Mouse (Mus musculus) hindbrain, embryonic 16.5 days (tissue): ENCODE data around the gene Pamr1. TPM values are rescaled to one million over a fixed set of nuclear protein-coding genes. Genes with fewer than 3 reads are reported as not detected.

Source experiments
- ATAC-seq: fragments of 200-750 bp; cut with Nextera tagmentation; 2 replicates; pipeline ENCODE4 v1.8.0; 2017; ENCODE audit warnings: moderate TSS enrichment, moderate library complexity
- H3K27ac ChIP-seq: fragments of 300-500 bp; sonication (generic); 2 replicates; pipeline ENCODE4 v1.5.1; 2014; ENCODE audit warnings: low read depth, mild to moderate bottlenecking, control low read depth, low read length, moderate library complexity
- H3K27me3 ChIP-seq: fragments of 300-500 bp; sonication (generic); replicated peaks from 2 replicates; pipeline ENCODE4 v1.6.1; 2014; ENCODE audit warnings: low read length; ENCODE audit not compliant: control insufficient read depth, insufficient read depth
- H3K36me3 ChIP-seq: fragments of 300-500 bp; sonication (generic); 2 replicates; pipeline ENCODE4 v1.6.1; 2014; ENCODE audit warnings: mild to moderate bottlenecking, low read length, moderate library complexity, mixed read lengths; ENCODE audit not compliant: control insufficient read depth, insufficient read depth
- H3K4me1 ChIP-seq: fragments of 300-500 bp; sonication (generic); 2 replicates; pipeline ENCODE4 v1.6.1; 2014; ENCODE audit warnings: low read depth, low read length; ENCODE audit not compliant: control insufficient read depth, insufficient read depth
- H3K4me2 ChIP-seq: fragments of 300-500 bp; sonication (generic); 2 replicates; pipeline ENCODE4 v1.6.1; 2014; ENCODE audit warnings: mild to moderate bottlenecking, low read length, control low read depth, moderate library complexity
- H3K4me3 ChIP-seq: fragments of 300-500 bp; sonication (generic); 2 replicates; pipeline ENCODE4 v1.5.1; 2014; ENCODE audit warnings: mild to moderate bottlenecking, low read length, control low read depth, moderate library complexity
- H3K9ac ChIP-seq: fragments of 300-500 bp; sonication (generic); 2 replicates; pipeline ENCODE4 v1.6.1; 2014; ENCODE audit warnings: low read depth, mild to moderate bottlenecking, control low read depth, low read length, moderate library complexity
- H3K9me3 ChIP-seq: fragments of 300-500 bp; sonication (generic); 2 replicates; pipeline ENCODE4 v1.6.1; 2014; ENCODE audit warnings: mild to moderate bottlenecking, low read length, moderate library complexity; ENCODE audit not compliant: control insufficient read depth
- WGBS: fragments of 180-500 bp; shearing (Covaris S2); extraction: QIAGEN DNeasy Blood & Tissue Kit; methylation state at CpG from one replicate; pipeline ENCODE4 v1.1.7; 2014; 5-methylcytosine and 5-hydroxymethylcytosine counted together
- polyA plus RNA-seq: library from polyadenylated mRNA; unstranded; fragments of >200 nt; fragmentation: Nextera tagmentation; extraction: Ambion mirVana; gene quantifications from 2 replicates; pipeline ENCODE4 v1.2.1, GENCODE M21; 2015

The Pamr1 gene
- polyA plus RNA-seq, 1 experiment from 2014 or later, result 12.4 TPM

- Histone ChIP-seq H3K27me3 (no peaks in the 10 kb centered on the region), H3K9ac (no peak overlapping the region), H3K4me1 (no peaks in the 10 kb centered on the region), H3K4me3 (no peak overlapping the region), H3K27ac (no peak overlapping the region), H3K4me2 (no peak overlapping the region), H3K9me3 (no peaks in the 10 kb centered on the region), H3K36me3 (no peaks in the 10 kb centered on the region)
- ATAC-seq, result no peak
- WGBS, result 73% methylated on average over 1 of the region's 1 CpGs
Observed at GRCm38 (mm10) chr2:102624538-102624937, 74.7 kb downstream of the Pamr1 start.

GRCm38 (mm10) chr2:102632361-102632760 lies 82.5 kb downstream of the Pamr1 start:
- H3K4me1 ChIP-seq, result no peaks in the 10 kb centered on the region
- no peaks in the 10 kb centered on the region for H3K27me3 ChIP-seq
- H3K4me3 ChIP-seq, result no peak overlapping the region
- H3K36me3 ChIP-seq, result no peaks in the 10 kb centered on the region
- no peak overlapping the region for H3K4me2 ChIP-seq
- H3K9me3 ChIP-seq, result no peaks in the 10 kb centered on the region
- 93% methylated on average over 4 of the region's 4 CpGs for WGBS
- no peak for ATAC-seq
- H3K9ac ChIP-seq, result no peak overlapping the region
- no peak overlapping the region for H3K27ac ChIP-seq

- no peak overlapping the region for H3K4me3 ChIP-seq
- ATAC-seq, result no peak
- H3K27ac ChIP-seq, result no peak overlapping the region
- H3K36me3 ChIP-seq, result no peaks in the 10 kb centered on the region
- H3K4me2 ChIP-seq, result no peak overlapping the region
- H3K27me3 ChIP-seq, result no peaks in the 10 kb centered on the region
- 83% methylated on average over 1 of the region's 1 CpGs for WGBS
- no peaks in the 10 kb centered on the region for H3K9me3 ChIP-seq
- H3K4me1 ChIP-seq, result peaks cover 3% of the 10 kb centered on the region
- no peak overlapping the region for H3K9ac ChIP-seq
Observed at GRCm38 (mm10) chr2:102634010-102634409, 84.2 kb downstream of the Pamr1 start.

GRCm38 (mm10) chr2:102635523-102636060 lies 85.8 kb downstream of the Pamr1 start:
- WGBS, result 59% methylated on average over 3 of the region's 3 CpGs
- H3K4me3 ChIP-seq, result no peak overlapping the region
- no peak for ATAC-seq
- no peak overlapping the region for H3K9ac ChIP-seq
- no peaks in the 10 kb centered on the region for H3K27me3 ChIP-seq
- no peak overlapping the region for H3K4me2 ChIP-seq
- H3K36me3 ChIP-seq, result no peaks in the 10 kb centered on the region
- H3K4me1 ChIP-seq, result peaks cover 3% of the 10 kb centered on the region
- H3K9me3 ChIP-seq, result no peaks in the 10 kb centered on the region
- no peak overlapping the region for H3K27ac ChIP-seq

GRCm38 (mm10) chr2:102636116-102636600 lies 86.3 kb downstream of the Pamr1 start:
- H3K27ac ChIP-seq, result no peak overlapping the region
- peaks cover 3% of the 10 kb centered on the region for H3K4me1 ChIP-seq
- no peak for ATAC-seq
- H3K9ac ChIP-seq, result no peak overlapping the region
- H3K4me2 ChIP-seq, result no peak overlapping the region
- 79% methylated on average over 7 of the region's 7 CpGs for WGBS
- H3K4me3 ChIP-seq, result no peak overlapping the region
- no peaks in the 10 kb centered on the region for H3K9me3 ChIP-seq
- no peaks in the 10 kb centered on the region for H3K27me3 ChIP-seq
- no peaks in the 10 kb centered on the region for H3K36me3 ChIP-seq

- Histone ChIP-seq H3K27me3 (no peaks in the 10 kb centered on the region), H3K9me3 (no peaks in the 10 kb centered on the region), H3K4me1 (peaks cover 3% of the 10 kb centered on the region), H3K9ac (no peak overlapping the region), H3K4me3 (no peak overlapping the region), H3K27ac (no peak overlapping the region), H3K4me2 (no peak overlapping the region), H3K36me3 (no peaks in the 10 kb centered on the region)
- 27% methylated on average over 5 of the region's 5 CpGs for whole genome bisulfite sequencing
- peak; percentile 34; the same call in 1 of the 2 replicates for ATAC-seq
Observed at GRCm38 (mm10) chr2:102638140-102638539, 88.3 kb downstream of the Pamr1 start.

- H3K4me1 ChIP-seq, result peaks cover 3% of the 10 kb centered on the region
- WGBS, result 41% methylated on average over 2 of the region's 2 CpGs
- H3K9me3 ChIP-seq, result no peaks in the 10 kb centered on the region
- no peaks in the 10 kb centered on the region for H3K27me3 ChIP-seq
- no peak overlapping the region for H3K27ac ChIP-seq
- no peak overlapping the region for H3K9ac ChIP-seq
- no peak for ATAC-seq
- H3K36me3 ChIP-seq, result no peaks in the 10 kb centered on the region
- no peak overlapping the region for H3K4me2 ChIP-seq
- no peak overlapping the region for H3K4me3 ChIP-seq
Observed at GRCm38 (mm10) chr2:102638690-102639089, 88.9 kb downstream of the Pamr1 start.

GRCm38 (mm10) chr2:102648845-102649500 lies 99.2 kb downstream of the Pamr1 start:
- H3K4me3 ChIP-seq, result no peak overlapping the region
- H3K4me2 ChIP-seq, result no peak overlapping the region
- no peaks in the 10 kb centered on the region for H3K27me3 ChIP-seq
- H3K27ac ChIP-seq, result 0 out of 2 replicates have a peak overlapping the region, but pooled peaks have one; percentile 37
- no peak overlapping the region for H3K9ac ChIP-seq
- no peaks in the 10 kb centered on the region for H3K9me3 ChIP-seq
- no peaks in the 10 kb centered on the region; the same call in none of the 2 replicates for H3K4me1 ChIP-seq
- WGBS, result 81% methylated on average over 10 of the region's 10 CpGs
- ATAC-seq, result peak; percentile 78
- no peaks in the 10 kb centered on the region for H3K36me3 ChIP-seq

GRCm38 (mm10) chr2:102650322-102650721 lies 100.5 kb downstream of the Pamr1 start:
- Histone ChIP-seq H3K4me2 (no peak overlapping the region), H3K27ac (peak overlapping the region; percentile 24; the same call in 1 of the 2 replicates), H3K36me3 (no peaks in the 10 kb centered on the region), H3K27me3 (no peaks in the 10 kb centered on the region), H3K4me3 (no peak overlapping the region), H3K9me3 (no peaks in the 10 kb centered on the region), H3K4me1 (no peaks in the 10 kb centered on the region; the same call in none of the 2 replicates), H3K9ac (no peak overlapping the region)
- 56% methylated on average over 4 of the region's 4 CpGs for WGBS
- ATAC-seq, result no peak
